Mouse (Mus musculus): ENCODE results near the gene Mark1.

DNA sequence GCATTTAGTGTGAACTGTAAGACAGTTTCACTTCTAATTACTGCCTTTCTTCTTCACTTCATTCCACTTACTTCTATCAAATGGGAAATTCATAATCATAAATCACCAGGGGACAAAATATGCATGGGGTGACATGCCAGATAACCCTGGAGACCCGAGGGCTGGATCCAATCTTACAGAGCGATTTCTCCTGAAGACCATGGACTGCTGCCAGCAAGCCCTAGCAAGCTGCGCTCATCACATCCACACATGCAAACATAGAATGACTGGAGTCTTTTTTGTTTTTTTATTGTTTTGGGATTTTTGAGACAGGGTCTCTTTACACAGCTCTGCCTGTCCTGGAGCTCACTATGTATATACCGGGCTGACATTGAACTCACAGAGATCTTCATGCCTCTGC is 61.3 kb downstream of the Mark1 start:
- TF ChIP-seq CTCF (IDR thresholded peaks at IDR 0.05; ENCODE audit: low read depth), result no peak
- no peak for TF ChIP-seq EP300 (IDR thresholded peaks at IDR 0.05; ENCODE audit: low read depth)
